Mouse (Mus musculus): ENCODE data around the gene Prl3a1. TPM values are rescaled to one million over a fixed set of nuclear protein-coding genes. Genes with fewer than 3 reads are reported as not detected.

Gene Prl3a1
- polyA plus RNA-seq (2015; fragmentation: Nextera tagmentation; extraction: Ambion mirVana), result not detected in 2 replicates

GRCm38 (mm10) chr13:27259136-27259535 lies at the start of gene Prl3a1:
Gene Prl3a1 (plus strand): TSS chr13:27259436.

GRCm38 (mm10) chr13:27241547-27241946 lies 17.7 kb upstream of the Prl3a1 start, which contains the start of gene Prl3b1:
Gene Prl3b1 (plus strand): TSS chr13:27241847.

GRCm38 (mm10) chr13:27312334-27313225 lies 53.3 kb downstream of the Prl3a1 start, which contains the start of gene Prl6a1:
Gene Prl6a1 (plus strand): TSS chr13:27312627.

Other genes with a start within 250 kb of the Prl3a1 start
- gene Prl, start 201.9 kb upstream of the Prl3a1 start, polyA plus RNA-seq (2015; fragmentation: Nextera tagmentation; extraction: Ambion mirVana), result not detected in 2 replicates
- gene Prl3d1, start 165.2 kb upstream of the Prl3a1 start, polyA plus RNA-seq (2015; fragmentation: Nextera tagmentation; extraction: Ambion mirVana), result not detected in 2 replicates
- not detected in 2 replicates for gene Prl3d2, start 137.7 kb upstream of the Prl3a1 start, polyA plus RNA-seq (2015; fragmentation: Nextera tagmentation; extraction: Ambion mirVana)
- gene Prl3d3, start 102.6 kb upstream of the Prl3a1 start, polyA plus RNA-seq (2015; fragmentation: Nextera tagmentation; extraction: Ambion mirVana), result not detected in 2 replicates
- not detected in 2 replicates for gene Prl3c1, start 62.8 kb upstream of the Prl3a1 start, polyA plus RNA-seq (2015; fragmentation: Nextera tagmentation; extraction: Ambion mirVana)
- not detected in 2 replicates for gene Prl3b1, start 17.6 kb upstream of the Prl3a1 start, polyA plus RNA-seq (2015; fragmentation: Nextera tagmentation; extraction: Ambion mirVana)
- not detected in 2 replicates for gene Prl6a1, start 53.2 kb downstream of the Prl3a1 start, polyA plus RNA-seq (2015; fragmentation: Nextera tagmentation; extraction: Ambion mirVana)
- not detected in 2 replicates for gene Prl8a2, start 86.2 kb downstream of the Prl3a1 start, polyA plus RNA-seq (2015; fragmentation: Nextera tagmentation; extraction: Ambion mirVana)
- not detected in 2 replicates for gene Prl2b1, start 131.4 kb downstream of the Prl3a1 start, polyA plus RNA-seq (2015; fragmentation: Nextera tagmentation; extraction: Ambion mirVana)
- gene Prl8a6, start 179.3 kb downstream of the Prl3a1 start, polyA plus RNA-seq (2015; fragmentation: Nextera tagmentation; extraction: Ambion mirVana), result not detected in 2 replicates